Mouse (Mus musculus): Measurements from ENCODE around the gene Hipk2.

GRCm38 (mm10) chr6:38672011-38672410 lies 204.0 kb downstream of the Hipk2 start:
- TF ChIP-seq CTCF (IDR thresholded peaks at IDR 0.05 in 2 of 3, conservative IDR thresholded peaks at IDR 0.05 in 1 of 3; ENCODE audit: control insufficient read depth in 1 of 3, insufficient read depth in 1 of 3, low read depth in 2 of 3, low read length in 3 of 3, poor library complexity in 1 of 3, severe bottlenecking in 1 of 3), result no peak
- TF ChIP-seq EP300 (IDR thresholded peaks at IDR 0.05; ENCODE audit: low read depth in 1 of 2, low read length in 2 of 2), result peak in 1 of 2 experiments; percentile 22; a peak in 2 of 4 replicates
- TF ChIP-seq MAZ (IDR thresholded peaks at IDR 0.05; ENCODE audit: low read depth, low read length), result no peak
- TF ChIP-seq TCF12 (IDR thresholded peaks at IDR 0.05; ENCODE audit: low read depth, low read length), result no peak
- TF ChIP-seq HCFC1 (IDR thresholded peaks at IDR 0.05; ENCODE audit: low read depth, low read length), result no peak
- no peak for TF ChIP-seq KAT2A (conservative IDR thresholded peaks at IDR 0.05; ENCODE audit: low read depth, low read length)
